Comparison of ENCODE assay signal across 13 mouse cellular contexts in genomic region chr5:14522006-14522405, GRCm38 (mm10).
"Had no signal": no experiment of that assay in that cellular context is flagged by ENCODE, and none has a peak within 500 bp of the region (broad histone marks: within the 10 kb centered on the region; RNA-seq: fewer than 3 reads in every experiment).

No protein-coding gene starts in this region.

- DNase-seq: lung, adult 18-20 months; lung, embryonic 14.5 days; lung, postnatal 10 days; lung, postnatal 4 days; midbrain, embryonic 14.5 days; retina, postnatal 1 day; right cerebral cortex, adult 18-20 months; right cerebral cortex, postnatal 25 days; right cerebral cortex, postnatal 4 days; spleen, adult 18-20 months; thymus, adult 18-20 months; thymus, postnatal 14 days; thymus, postnatal 36 days had no signal
